9 mouse cellular contexts compared by ENCODE assay signal in genomic region chr8:126660658-126661316, GRCm38 (mm10).
DNase-seq lines count a peak whose midpoint lies in the region; ATAC-seq and TF ChIP-seq lines count a peak whose summit lies in the region.
"Had no signal": no experiment of that assay in that cellular context is flagged by ENCODE, and none has a peak within 500 bp of the region (broad histone marks: within the 10 kb centered on the region; RNA-seq: fewer than 3 reads in every experiment).

No protein-coding gene starts in this region.

- peak in 1 of 2 experiments; percentile 24 for DNase-seq in heart, adult 2 months
- no peak for DNase-seq in heart, adult 9 months (ENCODE audit: low spot score in 2 of 2)
- DNase-seq in brain, embryonic 14.5 days (ENCODE audit: low read depth): peak; percentile 93
- no peak for DNase-seq in hindbrain, embryonic 10.5 days (ENCODE audit: low spot score)
- DNase-seq in spleen, postnatal 36 days (ENCODE audit: low spot score in 2 of 2): no peak
- DNase-seq in layer of hippocampus, postnatal 14 days (ENCODE audit: low spot score in 2 of 2): no peak

- H3K9ac ChIP-seq in heart, adult 2 months (ENCODE audit: low read depth, low read length): peak overlapping the region; percentile 53
- no peak overlapping the region; the same call in 1 of the 2 replicates for H3K9ac ChIP-seq in liver, embryonic 15.5 days
- H3K9ac ChIP-seq in stomach, embryonic 16.5 days (ENCODE audit: low read length): peak overlapping the region; percentile 53

- peaks cover 34% of the 10 kb centered on the region for H3K4me1 ChIP-seq in heart, adult 2 months (ENCODE audit: control insufficient read depth, insufficient read depth, low read length)
- peaks cover 69% of the 10 kb centered on the region for H3K4me1 ChIP-seq in hindbrain, embryonic 10.5 days (replicated peaks)
- H3K4me1 ChIP-seq in liver, embryonic 15.5 days (replicated peaks): peaks cover 52% of the 10 kb centered on the region
- peaks cover 65% of the 10 kb centered on the region for H3K4me1 ChIP-seq in stomach, embryonic 16.5 days (ENCODE audit: control insufficient read depth, insufficient read depth, low read length)

- H3K27ac ChIP-seq in heart, adult 2 months: peak overlapping the region; percentile 83
- peak overlapping the region; percentile 86 for H3K27ac ChIP-seq in hindbrain, embryonic 10.5 days
- peak overlapping the region; percentile 48 for H3K27ac ChIP-seq in liver, embryonic 15.5 days (replicated peaks)
- peak overlapping the region; percentile 89 for H3K27ac ChIP-seq in stomach, embryonic 16.5 days (ENCODE audit: low read length)

- no peaks in the 10 kb centered on the region for H3K9me3 ChIP-seq in hindbrain, embryonic 10.5 days
- no peaks in the 10 kb centered on the region for H3K9me3 ChIP-seq in liver, embryonic 15.5 days (replicated peaks)
- no peaks in the 10 kb centered on the region for H3K9me3 ChIP-seq in stomach, embryonic 16.5 days (replicated peaks; ENCODE audit: control insufficient read depth, low read length)
- H3K9me3 ChIP-seq: G1E had no signal

- H3K27me3 ChIP-seq in heart, adult 2 months (ENCODE audit: control insufficient read depth, insufficient read depth, low read length): no peaks in the 10 kb centered on the region
- no peaks in the 10 kb centered on the region for H3K27me3 ChIP-seq in hindbrain, embryonic 10.5 days (ENCODE audit: insufficient read depth, poor library complexity, severe bottlenecking)
- H3K27me3 ChIP-seq in liver, embryonic 15.5 days: no peaks in the 10 kb centered on the region
- no peaks in the 10 kb centered on the region for H3K27me3 ChIP-seq in stomach, embryonic 16.5 days (ENCODE audit: control insufficient read depth, insufficient read depth, low read length)

- TF ChIP-seq CTCF in heart, adult 2 months (IDR thresholded peaks at IDR 0.05): no peak
- no peak for TF ChIP-seq CTCF in brain, embryonic 14.5 days (IDR thresholded peaks at IDR 0.05; ENCODE audit: borderline replicate concordance, extremely low read depth, insufficient read depth, insufficient read length)

- H3K79me2 ChIP-seq in heart, adult 2 months (replicated peaks; ENCODE audit: control insufficient read depth, insufficient read depth, low read length): no peaks in the 10 kb centered on the region

- peak overlapping the region; percentile 45 for H3K4me2 ChIP-seq in liver, embryonic 15.5 days
- H3K4me2 ChIP-seq in stomach, embryonic 16.5 days (ENCODE audit: low read depth, low read length): peak overlapping the region; percentile 41

- TF ChIP-seq EP300 in heart, adult 2 months (IDR thresholded peaks at IDR 0.05; ENCODE audit: insufficient read depth, low read depth, low read length): no peak

- H3K36me3 ChIP-seq in heart, adult 2 months (ENCODE audit: control insufficient read depth, insufficient read depth, low read length): peaks cover 4% of the 10 kb centered on the region
- H3K36me3 ChIP-seq in hindbrain, embryonic 10.5 days: no peaks in the 10 kb centered on the region
- no peaks in the 10 kb centered on the region for H3K36me3 ChIP-seq in liver, embryonic 15.5 days (replicated peaks)
- H3K36me3 ChIP-seq in stomach, embryonic 16.5 days (ENCODE audit: control insufficient read depth, insufficient read depth, low read length): no peaks in the 10 kb centered on the region
- H3K36me3 ChIP-seq: G1E had no signal

- TF ChIP-seq POLR2A in heart, adult 2 months (IDR thresholded peaks at IDR 0.05; ENCODE audit: insufficient read depth, low read depth, low read length): 0 out of 2 replicates have a peak, but pooled peaks have one; percentile 21
- no peak for TF ChIP-seq POLR2A in brain, embryonic 14.5 days (IDR thresholded peaks at IDR 0.05; ENCODE audit: borderline replicate concordance, extremely low read depth, insufficient read depth, insufficient read length, poor library complexity, severe bottlenecking)

- WGBS in heart, adult 2 months: 30% methylated on average over 12 of the region's 12 CpGs
- WGBS in hindbrain, embryonic 10.5 days: 33% methylated on average over 12 of the region's 12 CpGs
- 26% methylated on average over 11 of the region's 12 CpGs for WGBS in liver, embryonic 15.5 days (ENCODE audit: insufficient replicate concordance)
- WGBS in stomach, embryonic 16.5 days: 15% methylated on average over 12 of the region's 12 CpGs

- ATAC-seq in liver, embryonic 15.5 days (ENCODE audit: insufficient read depth): no peak
- no peak for ATAC-seq in stomach, embryonic 16.5 days (ENCODE audit: insufficient read depth, low FRiP score)

- intact Hi-C loops in heart, adult 2 months (cut with DNase I): no loop called here

- H3K4me3 ChIP-seq in heart, adult 2 months: no peak overlapping the region
- H3K4me3 ChIP-seq in hindbrain, embryonic 10.5 days: peak overlapping the region; percentile 23
- no peak overlapping the region; the same call in 1 of the 2 replicates for H3K4me3 ChIP-seq in liver, embryonic 15.5 days (replicated peaks)
- H3K4me3 ChIP-seq in stomach, embryonic 16.5 days (replicated peaks; ENCODE audit: low read length): no peak overlapping the region
